Mouse (Mus musculus) liver, embryonic 14.5 days (tissue): ENCODE data around the gene Stk31. TPM values are rescaled to one million over a fixed set of nuclear protein-coding genes. Genes with fewer than 3 reads are reported as not detected.

Source experiments
- ATAC-seq: fragments of 200-750 bp; cut with Nextera tagmentation; 2 replicates; pipeline ENCODE4 v1.8.0; 2017; ENCODE audit warnings: moderate number of reproducible peaks, mild to moderate bottlenecking, moderate library complexity; ENCODE audit not compliant: insufficient read depth
- DNase-seq, 3 experiments: peaks; one replicate each; pipeline ENCODE4 v3.0.0-alpha.2; 2012 to 2013; ENCODE audit warnings: low read depth in 3 of 3, low spot score in 3 of 3
- H3K27ac ChIP-seq: fragments of 300-500 bp; sonication (generic); 2 replicates; pipeline ENCODE4 v1.5.1; 2014; ENCODE audit warnings: moderate library complexity, mild to moderate bottlenecking, control low read depth, inconsistent platforms
- H3K27me3 ChIP-seq: fragments of 300-500 bp; sonication (generic); 2 replicates; pipeline ENCODE4 v1.6.1; 2014; ENCODE audit warnings: mild to moderate bottlenecking, low read length, moderate library complexity; ENCODE audit not compliant: control insufficient read depth, insufficient read depth
- H3K36me3 ChIP-seq: fragments of 300-500 bp; sonication (generic); replicated peaks from 2 replicates; pipeline ENCODE4 v1.6.1; 2014; ENCODE audit warnings: low read depth; ENCODE audit not compliant: control insufficient read depth, insufficient read depth
- H3K4me1 ChIP-seq, 2 experiments: fragments of 200-500 bp in 1 of 2; fragments of 300-500 bp in 1 of 2; sonication (generic) in 1 of 2; replicated peaks; 2 replicates each; pipeline ENCODE4 v1.6.1; 2012 to 2014; ENCODE audit warnings: antibody characterized with exemption in 1 of 2, inconsistent platforms in 1 of 2, low read length in 1 of 2; ENCODE audit not compliant: control insufficient read depth in 2 of 2, insufficient read depth in 2 of 2
- H3K4me2 ChIP-seq: fragments of 300-500 bp; sonication (generic); 2 replicates; pipeline ENCODE4 v1.6.1; 2014; ENCODE audit warnings: low read depth, mild to moderate bottlenecking, control low read depth, moderate library complexity
- H3K4me3 ChIP-seq, 2 experiments: fragments of 200-500 bp in 1 of 2; fragments of 300-500 bp in 1 of 2; sonication (generic) in 1 of 2; 2 replicates each; pipeline ENCODE4 v1.5.1; 2012 to 2014; ENCODE audit warnings: low read depth in 2 of 2, low read length in 2 of 2, mild to moderate bottlenecking in 2 of 2, control low read depth in 1 of 2, inconsistent platforms in 1 of 2, moderate library complexity in 1 of 2; ENCODE audit not compliant: insufficient read depth in 1 of 2
- H3K9ac ChIP-seq: fragments of 300-500 bp; sonication (generic); replicated peaks from 2 replicates; pipeline ENCODE4 v1.6.1; 2014; ENCODE audit warnings: mild to moderate bottlenecking, control low read depth, moderate library complexity
- H3K9me3 ChIP-seq: fragments of 300-500 bp; sonication (generic); 2 replicates; pipeline ENCODE4 v1.6.1; 2016; ENCODE audit warnings: low read length, mixed read lengths; ENCODE audit not compliant: control insufficient read depth
- CTCF ChIP-seq: IDR thresholded peaks from 2 replicates; pipeline ENCODE4 v1.5.1; 2016; ENCODE audit warnings: antibody characterized with exemption, low read depth, control low read depth
- EP300 ChIP-seq: IDR thresholded peaks from 2 replicates; pipeline ENCODE4 v1.6.1; 2016; ENCODE audit warnings: antibody characterized with exemption, low read depth
- WGBS: fragments of 180-500 bp; shearing (Covaris S2); extraction: QIAGEN DNeasy Blood & Tissue Kit; methylation state at CpG from one replicate; pipeline ENCODE4 v1.1.7; 2014; ENCODE audit not compliant: insufficient replicate concordance; 5-methylcytosine and 5-hydroxymethylcytosine counted together
- polyA plus RNA-seq, 2 experiments: library from polyadenylated mRNA; depleted of rRNA in 1 of 2; stranded (reverse) in 1 of 2; unstranded in 1 of 2; fragments of >200 nt; fragmentation: Nextera tagmentation in 1 of 2; extraction: Ambion mirVana in 1 of 2; gene quantifications; 2 replicates each; pipeline versions ENCODE4 v1.2.1 to v1.2.3; 2012 to 2014

The Stk31 gene
- not detected in 2 replicates for polyA plus RNA-seq (2012; rRNA removed)
- not detected in 2 replicates for polyA plus RNA-seq (2014; fragmentation: Nextera tagmentation; extraction: Ambion mirVana)

- no peak for DNase-seq
These were observed at the start of gene Stk31 for GRCm38 (mm10) chr6:49395316-49395715. TSS of gene Stk31 (plus strand) at chr6:49395604.

GRCm38 (mm10) chr6:49349826-49350225 lies 45.6 kb upstream of the Stk31 start:
- Histone ChIP-seq H3K27ac (no peak overlapping the region), H3K9ac (no peak overlapping the region)
- no peak for ATAC-seq

More at GRCm38 (mm10) chr6:49395316-49395715, at the start of gene Stk31:
- H3K36me3 ChIP-seq = no peaks in the 10 kb centered on the region
- no peak within 1 kb of the TSS for H3K4me2 ChIP-seq
- no peaks in the 10 kb centered on the region for H3K27me3 ChIP-seq
- no peak within 1 kb of the TSS for H3K9ac ChIP-seq
- H3K4me3 ChIP-seq = no peak within 1 kb of the TSS
- 85% methylated on average over 34 of the region's 34 CpGs for WGBS
- no peak for ATAC-seq
- H3K27ac ChIP-seq = no peak within 1 kb of the TSS
- H3K9me3 ChIP-seq = no peaks in the 10 kb centered on the region
- TF ChIP-seq CTCF = no peak
- no peak for TF ChIP-seq EP300
- no peaks in the 10 kb centered on the region for H3K4me1 ChIP-seq

GRCm38 (mm10) chr6:49354613-49355012 lies 40.8 kb upstream of the Stk31 start:
- WGBS = 43% methylated on average over 3 of the region's 3 CpGs

More at GRCm38 (mm10) chr6:49349826-49350225, 45.6 kb upstream of the Stk31 start:
- Histone ChIP-seq H3K36me3 (no peaks in the 10 kb centered on the region), H3K9me3 (no peaks in the 10 kb centered on the region), H3K4me1 (no peaks in the 10 kb centered on the region), H3K4me3 (no peak overlapping the region), H3K27me3 (no peaks in the 10 kb centered on the region), H3K4me2 (no peak overlapping the region)
- TF ChIP-seq EP300 (no peak), CTCF (no peak)
- WGBS = 56% methylated on average over 7 of the region's 7 CpGs
- peak in 1 of 3 experiments; percentile 19 for DNase-seq

GRCm38 (mm10) chr6:49355171-49355570 lies 40.2 kb upstream of the Stk31 start:
- peak; percentile 33 for TF ChIP-seq CTCF
- no peak for TF ChIP-seq EP300
- 56% methylated on average over 4 of the region's 4 CpGs for WGBS
- H3K4me2 ChIP-seq = no peak overlapping the region
- DNase-seq = no peak
- no peaks in the 10 kb centered on the region for H3K9me3 ChIP-seq
- no peak overlapping the region for H3K27ac ChIP-seq
- H3K4me3 ChIP-seq = no peak overlapping the region
- H3K36me3 ChIP-seq = no peaks in the 10 kb centered on the region
- no peak for ATAC-seq
- no peak overlapping the region for H3K9ac ChIP-seq
- no peaks in the 10 kb centered on the region for H3K27me3 ChIP-seq
- no peaks in the 10 kb centered on the region for H3K4me1 ChIP-seq

More at GRCm38 (mm10) chr6:49354613-49355012, 40.8 kb upstream of the Stk31 start:
- no peak for DNase-seq
- H3K4me1 ChIP-seq = no peaks in the 10 kb centered on the region
- H3K9me3 ChIP-seq = no peaks in the 10 kb centered on the region
- no peak overlapping the region for H3K4me3 ChIP-seq
- no peaks in the 10 kb centered on the region for H3K36me3 ChIP-seq
- H3K4me2 ChIP-seq = no peak overlapping the region
- H3K27me3 ChIP-seq = no peaks in the 10 kb centered on the region
- H3K27ac ChIP-seq = no peak overlapping the region
- no peak overlapping the region for H3K9ac ChIP-seq
- no peak for ATAC-seq
- no peak for TF ChIP-seq CTCF
- no peak for TF ChIP-seq EP300

GRCm38 (mm10) chr6:49360420-49360819 lies 35.0 kb upstream of the Stk31 start:
- DNase-seq = no peak

More at GRCm38 (mm10) chr6:49360420-49360819, 35.0 kb upstream of the Stk31 start:
- H3K9ac ChIP-seq = no peak overlapping the region
- H3K4me3 ChIP-seq = no peak overlapping the region
- no peak for ATAC-seq
- H3K9me3 ChIP-seq = no peaks in the 10 kb centered on the region
- H3K36me3 ChIP-seq = no peaks in the 10 kb centered on the region
- H3K4me2 ChIP-seq = no peak overlapping the region
- TF ChIP-seq EP300 = no peak
- no peak overlapping the region for H3K27ac ChIP-seq
- no peaks in the 10 kb centered on the region for H3K4me1 ChIP-seq
- H3K27me3 ChIP-seq = no peaks in the 10 kb centered on the region
